16 mouse cellular contexts compared by ENCODE assay signal in genomic region chr6:121139271-121139670, GRCm38 (mm10).
"Had no signal": no experiment of that assay in that cellular context is flagged by ENCODE, and none has a peak within 500 bp of the region (broad histone marks: within the 10 kb centered on the region; RNA-seq: fewer than 3 reads in every experiment).

No protein-coding gene starts in this region.

- H3K27ac ChIP-seq: neural tube, embryonic 13.5 days; neural tube, embryonic 15.5 days; stomach, postnatal 0 days had no signal

- H3K9me3 ChIP-seq: neural tube, embryonic 13.5 days; neural tube, embryonic 15.5 days; stomach, embryonic 15.5 days had no signal

- H3K27me3 ChIP-seq: neural tube, embryonic 13.5 days; neural tube, embryonic 15.5 days; stomach, embryonic 15.5 days had no signal

- DNase-seq: retina, postnatal 1 day; right cerebral cortex, adult 18-20 months; right cerebral cortex, postnatal 14 days; right cerebral cortex, postnatal 25 days; right cerebral cortex, postnatal 4 days; spleen, adult 18-20 months; thymus, adult 18-20 months; thymus, adult 2 months; thymus, postnatal 14 days; thymus, postnatal 25 days; thymus, postnatal 36 days; thymus, postnatal 4 days had no signal

- H3K9ac ChIP-seq: neural tube, embryonic 13.5 days; neural tube, embryonic 15.5 days; stomach, embryonic 15.5 days had no signal

- H3K4me2 ChIP-seq: neural tube, embryonic 13.5 days; neural tube, embryonic 15.5 days; stomach, embryonic 15.5 days had no signal

- H3K36me3 ChIP-seq: neural tube, embryonic 13.5 days; neural tube, embryonic 15.5 days; stomach, embryonic 15.5 days had no signal

- H3K4me3 ChIP-seq: neural tube, embryonic 13.5 days; neural tube, embryonic 15.5 days; stomach, embryonic 15.5 days had no signal
